Mouse (Mus musculus) heart, embryonic 14.5 days (tissue): Measurements from ENCODE around the gene Rps23. TPM values are rescaled to one million over a fixed set of nuclear protein-coding genes. Genes with fewer than 3 reads are reported as not detected.
"Not testable (repeated sequence)": the region's sequence is repeated elsewhere in the genome, so short reads cannot be mapped to it uniquely, and the experiment has no call there.

Experiments
- ATAC-seq: fragments of 200-750 bp; cut with Nextera tagmentation; 2 replicates; pipeline ENCODE4 v1.8.0; 2017; ENCODE audit warnings: low read depth, moderate TSS enrichment; ENCODE audit not compliant: insufficient number of reproducible peaks, insufficient read depth, low FRiP score
- H3K27ac ChIP-seq, 2 experiments: fragments of 200-500 bp in 1 of 2; fragments of 300-500 bp in 1 of 2; sonication (generic) in 1 of 2; replicated peaks in 1 of 2; 2 replicates each; pipeline ENCODE4 v1.5.1; 2012 to 2014; ENCODE audit warnings: low read depth in 2 of 2, low read length in 2 of 2, control low read depth in 1 of 2, mild to moderate bottlenecking in 1 of 2, mixed read lengths in 1 of 2; ENCODE audit not compliant: control insufficient read depth in 1 of 2, insufficient read depth in 1 of 2
- H3K27me3 ChIP-seq: fragments of 300-500 bp; sonication (generic); 2 replicates; pipeline ENCODE4 v1.6.1; 2014; ENCODE audit warnings: mild to moderate bottlenecking, low read length, control low read depth; ENCODE audit not compliant: control insufficient read depth, insufficient read depth
- H3K36me3 ChIP-seq: fragments of 300-500 bp; sonication (generic); 2 replicates; pipeline ENCODE4 v1.6.1; 2014; ENCODE audit warnings: mild to moderate bottlenecking, control low read depth, low read length, mixed read lengths; ENCODE audit not compliant: control insufficient read depth, insufficient read depth
- H3K4me1 ChIP-seq, 2 experiments: fragments of 200-500 bp in 1 of 2; fragments of 300-500 bp in 1 of 2; sonication (generic) in 1 of 2; 2 replicates each; pipeline ENCODE4 v1.6.1; 2012 to 2014; ENCODE audit warnings: low read length in 2 of 2, control low read depth in 1 of 2, mixed read lengths in 1 of 2; ENCODE audit not compliant: control insufficient read depth in 2 of 2, insufficient read depth in 2 of 2
- H3K4me2 ChIP-seq: fragments of 300-500 bp; sonication (generic); 2 replicates; pipeline ENCODE4 v1.6.1; 2014; ENCODE audit warnings: mild to moderate bottlenecking, low read length
- H3K4me3 ChIP-seq, 2 experiments: fragments of 200-500 bp in 1 of 2; fragments of 300-500 bp in 1 of 2; sonication (generic) in 1 of 2; 2 replicates each; pipeline ENCODE4 v1.5.1; 2012 to 2014; ENCODE audit warnings: low read length in 2 of 2, mild to moderate bottlenecking in 2 of 2, control low read depth in 1 of 2, low read depth in 1 of 2, moderate library complexity in 1 of 2; ENCODE audit not compliant: control insufficient read depth in 1 of 2, insufficient read depth in 1 of 2
- H3K9ac ChIP-seq: fragments of 300-500 bp; sonication (generic); 2 replicates; pipeline ENCODE4 v1.6.1; 2014; ENCODE audit warnings: mild to moderate bottlenecking, low read length
- H3K9me3 ChIP-seq: fragments of 300-500 bp; sonication (generic); 2 replicates; pipeline ENCODE4 v1.6.1; 2016; ENCODE audit warnings: low read length, control low read depth; ENCODE audit not compliant: control insufficient read depth
- WGBS: fragments of 180-500 bp; shearing (Covaris S2); extraction: QIAGEN DNeasy Blood & Tissue Kit; methylation state at CpG from one replicate; pipeline ENCODE4 v1.1.7; 2014; 5-methylcytosine and 5-hydroxymethylcytosine counted together
- polyA plus RNA-seq: library from polyadenylated mRNA; unstranded; fragments of >200 nt; fragmentation: Nextera tagmentation; extraction: Ambion mirVana; gene quantifications from 2 replicates; pipeline ENCODE4 v1.2.1, GENCODE M21; 2014

Gene Rps23
- polyA plus RNA-seq, 1 experiment from 2014 or later, result 182 TPM

DNA sequence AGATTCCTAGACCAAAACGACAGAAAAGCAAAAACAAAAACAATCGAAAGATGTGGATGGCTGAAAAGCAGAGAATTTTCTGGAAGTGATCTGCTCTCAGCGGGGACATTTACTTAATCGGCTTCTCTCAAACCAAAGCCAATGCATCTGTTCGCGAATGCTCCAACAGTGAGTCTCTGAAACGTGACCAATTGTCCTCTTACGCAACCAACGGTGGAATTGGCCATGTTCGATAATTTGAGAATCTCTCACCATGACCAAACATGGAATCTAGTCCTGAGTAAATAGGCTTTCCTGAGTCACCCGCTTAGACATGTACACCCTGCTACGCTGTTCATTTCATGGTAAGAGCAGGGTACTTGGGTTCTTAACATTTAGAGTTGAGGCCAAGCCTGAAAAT is 25.9 kb upstream of the Rps23 start:
- no peak for ATAC-seq
- Histone ChIP-seq H3K4me3 (no peak overlapping the region), H3K4me2 (no peak overlapping the region), H3K27me3 (no peaks in the 10 kb centered on the region), H3K9ac (no peak overlapping the region), H3K9me3 (peaks cover 4% of the 10 kb centered on the region; the same call in 1 of the 2 replicates), H3K4me1 (no peaks in the 10 kb centered on the region), H3K27ac (no peak overlapping the region), H3K36me3 (no peaks in the 10 kb centered on the region)
- 89% methylated on average over 12 of the region's 12 CpGs for WGBS

DNA sequence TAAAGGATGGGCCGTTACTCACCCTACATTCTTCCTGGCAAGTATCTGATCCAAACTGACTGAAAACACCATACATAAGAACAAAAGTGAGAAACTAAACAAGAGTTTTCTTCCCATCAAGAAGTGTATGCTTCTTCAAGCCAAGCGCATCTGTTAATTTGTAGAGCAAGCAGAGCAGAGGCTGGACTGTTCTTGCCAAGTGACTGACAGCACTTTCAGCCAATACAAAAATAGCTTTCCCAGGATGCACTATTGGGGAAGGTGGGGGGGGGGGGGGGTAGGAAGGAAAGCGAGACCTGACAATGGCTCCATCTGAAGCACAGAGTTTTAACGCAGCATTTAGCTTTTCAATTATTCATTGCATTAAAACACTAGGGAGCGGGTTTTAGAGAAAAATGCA is 17.6 kb upstream of the Rps23 start, which contains the start of gene Atp6ap1l:
Gene Atp6ap1l, minus strand, starts transcription at position 180 of the 400 bp plus-strand sequence.
- Histone ChIP-seq H3K36me3 (no peaks in the 10 kb centered on the region), H3K4me3 (no peak within 1 kb of the TSS), H3K9me3 (0 out of 2 replicates have a peak, but pooled peaks cover 3% of the 10 kb centered on the region), H3K4me1 (no peaks in the 10 kb centered on the region; a peak in 1 of 4 replicates), H3K4me2 (no peak within 1 kb of the TSS), H3K27ac (no peak within 1 kb of the TSS), H3K9ac (no peak within 1 kb of the TSS), H3K27me3 (no peaks in the 10 kb centered on the region)
- ATAC-seq, result no peak
- WGBS, result 93% methylated on average over 5 of the region's 5 CpGs

DNA sequence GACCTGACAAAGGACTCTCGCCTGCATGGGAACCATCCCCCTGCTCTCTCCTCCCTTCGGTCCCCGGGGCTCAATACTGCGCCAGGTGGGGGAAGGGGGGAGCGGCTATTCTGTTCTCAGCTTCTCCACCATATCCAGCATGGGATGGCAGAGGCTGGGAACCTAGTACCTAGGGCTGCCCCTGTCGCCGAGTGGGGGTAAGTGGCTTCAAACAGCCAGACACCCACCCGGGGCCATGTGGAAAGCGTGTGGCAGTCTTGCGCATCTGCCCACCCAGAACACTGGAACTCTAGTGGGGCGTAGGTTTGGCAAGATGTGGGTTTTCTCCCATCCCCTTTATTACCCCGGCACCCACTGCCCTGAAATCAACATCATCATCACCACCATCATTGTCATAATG is 15.4 kb upstream of the Rps23 start:
- H3K4me3 ChIP-seq, result no peak overlapping the region
- no peaks in the 10 kb centered on the region for H3K27me3 ChIP-seq
- no peak overlapping the region for H3K27ac ChIP-seq
- 0 out of 2 replicates have a peak, but pooled peaks cover 3% of the 10 kb centered on the region for H3K9me3 ChIP-seq
- no peak overlapping the region for H3K4me2 ChIP-seq
- H3K4me1 ChIP-seq, result no peaks in the 10 kb centered on the region; a peak in 1 of 4 replicates
- H3K9ac ChIP-seq, result no peak overlapping the region
- WGBS, result 89% methylated on average over 12 of the region's 12 CpGs
- no peak for ATAC-seq
- H3K36me3 ChIP-seq, result no peaks in the 10 kb centered on the region

DNA sequence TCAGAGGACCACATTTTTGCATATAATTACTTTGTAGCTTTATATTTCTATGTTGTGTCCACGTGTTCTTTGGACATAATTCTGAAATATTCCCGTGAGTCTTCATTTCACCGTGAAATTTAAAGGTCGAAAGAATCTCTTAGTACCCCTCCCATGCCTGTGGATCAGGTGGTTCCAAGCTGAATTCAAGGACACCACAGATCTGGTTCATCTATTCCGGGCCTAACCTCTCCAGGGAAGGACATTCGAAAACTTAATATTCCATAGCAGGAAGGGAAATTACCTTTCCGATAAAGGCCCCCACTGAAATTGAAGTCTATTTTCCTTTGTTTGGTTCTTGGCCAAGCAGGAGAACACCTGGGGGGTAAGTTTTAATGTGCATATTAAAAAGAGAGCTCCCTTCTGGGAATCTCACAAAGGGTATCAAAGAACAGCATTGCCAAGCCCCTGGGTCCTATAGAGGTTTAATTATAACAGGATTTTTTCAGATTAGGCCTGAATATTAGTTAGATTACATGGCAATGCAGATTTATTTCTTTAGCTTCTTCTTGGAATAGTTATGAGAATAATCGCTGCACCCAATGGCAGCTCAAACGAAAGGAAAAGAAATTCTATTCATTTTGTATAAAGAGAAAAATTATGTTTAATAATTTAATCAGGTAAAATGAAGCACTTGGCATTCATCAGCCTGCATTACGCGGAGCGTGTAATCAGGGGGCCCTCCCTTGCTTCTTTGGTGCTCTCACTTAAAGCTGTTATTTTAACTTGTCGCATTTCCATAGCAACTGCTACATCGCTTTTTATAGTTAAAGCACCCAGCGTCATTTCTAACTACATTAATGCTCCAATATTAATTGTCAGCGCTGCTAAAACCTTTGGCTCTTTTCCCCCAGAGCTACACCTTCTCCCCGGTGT is 9.7 kb upstream of the Rps23 start:
- no peak for ATAC-seq
- H3K4me2 ChIP-seq, result no peak overlapping the region
- 85% methylated on average over 17 of the region's 17 CpGs for WGBS
- no peaks in the 10 kb centered on the region for H3K4me1 ChIP-seq
- no peak overlapping the region for H3K27ac ChIP-seq
- no peaks in the 10 kb centered on the region for H3K27me3 ChIP-seq
- no peaks in the 10 kb centered on the region for H3K36me3 ChIP-seq
- H3K9me3 ChIP-seq, result no peaks in the 10 kb centered on the region
- H3K9ac ChIP-seq, result no peak overlapping the region
- H3K4me3 ChIP-seq, result no peak overlapping the region

DNA sequence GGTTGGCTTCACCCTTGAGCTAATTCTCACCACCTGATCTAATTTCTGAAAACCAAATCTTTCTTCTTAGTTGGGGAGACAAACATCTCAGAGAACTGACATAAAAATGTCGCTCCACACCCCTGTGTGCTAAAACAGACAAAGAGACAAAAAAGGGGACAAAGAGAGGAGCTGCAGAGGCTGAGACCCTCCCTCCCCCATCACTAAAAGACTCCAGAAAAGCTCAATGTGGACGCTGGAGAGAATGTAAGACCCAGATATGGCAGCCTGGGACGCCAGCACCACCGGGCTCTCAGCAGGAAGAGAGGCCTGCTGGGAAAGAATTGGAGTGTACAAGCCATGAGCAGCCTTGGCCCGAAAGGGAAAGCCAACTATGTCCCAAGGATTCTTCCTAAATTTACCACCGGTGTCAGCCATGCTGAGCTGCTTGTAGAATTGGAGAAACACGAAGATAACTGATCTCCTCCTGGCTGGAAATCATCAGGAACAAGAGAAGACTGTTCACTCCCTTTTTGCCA is 9.0 kb upstream of the Rps23 start:
- Histone ChIP-seq H3K36me3 (no peaks in the 10 kb centered on the region), H3K9me3 (no peaks in the 10 kb centered on the region), H3K4me3 (no peak overlapping the region), H3K27me3 (no peaks in the 10 kb centered on the region), H3K4me1 (no peaks in the 10 kb centered on the region), H3K9ac (no peak overlapping the region), H3K4me2 (no peak overlapping the region), H3K27ac (no peak overlapping the region)
- WGBS, result 51% methylated on average over 7 of the region's 7 CpGs
- ATAC-seq, result no peak

DNA sequence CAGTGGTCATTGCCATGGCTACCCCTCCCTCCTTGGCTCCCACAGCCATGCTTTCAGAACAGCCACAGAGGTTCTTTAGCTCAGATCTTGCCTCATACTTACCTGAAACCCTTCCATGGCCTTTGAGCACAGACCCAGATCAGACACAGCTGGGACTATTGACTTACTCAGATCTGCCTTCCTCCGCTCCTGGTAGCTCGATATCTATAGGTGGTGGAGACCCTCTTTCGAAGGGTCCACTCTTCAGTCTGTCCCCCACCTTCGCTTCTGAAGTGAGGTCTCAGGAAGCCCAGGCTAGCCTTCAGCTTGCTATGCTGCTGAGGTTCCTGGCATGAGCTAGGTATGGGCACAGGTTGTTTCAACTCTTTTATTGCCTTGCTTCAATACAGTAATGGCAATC is 8.0 kb upstream of the Rps23 start:
- 83% methylated on average over 4 of the region's 4 CpGs for WGBS

DNA sequence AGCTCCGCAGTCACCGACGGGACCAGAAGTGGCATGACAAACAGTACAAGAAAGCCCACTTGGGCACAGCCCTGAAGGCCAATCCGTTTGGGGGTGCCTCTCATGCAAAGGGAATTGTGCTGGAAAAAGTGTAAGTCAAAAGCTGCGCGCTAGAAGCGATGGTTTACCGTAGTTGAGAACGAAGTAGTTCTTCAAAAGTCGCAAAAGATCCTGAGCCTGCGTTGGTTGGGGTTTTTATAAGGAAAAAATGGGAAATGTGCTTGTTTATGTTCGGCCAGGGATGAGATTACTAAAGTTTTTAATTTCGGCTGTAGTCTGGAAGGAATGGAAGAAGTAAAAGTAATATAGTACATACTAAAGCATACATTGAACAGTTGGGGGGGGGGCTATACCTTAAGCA is 859 bp downstream of the Rps23 start:
- Histone ChIP-seq H3K9ac (peak overlapping the region; percentile 96), H3K27ac (peak overlapping the region; percentile 71 to 73), H3K4me2 (peak overlapping the region; percentile 83), H3K4me3 (peak overlapping the region; percentile 66 to 86), H3K36me3 (peaks cover 40% of the 10 kb centered on the region)
- WGBS, result under 1% methylated on average over 13 of the region's 13 CpGs
- H3K27me3 ChIP-seq, ATAC-seq, H3K4me1 ChIP-seq, H3K9me3 ChIP-seq: not testable (repeated sequence)

More for the DNA sequence above, 8.0 kb upstream of the Rps23 start:
- Histone ChIP-seq H3K27me3 (no peaks in the 10 kb centered on the region), H3K36me3 (no peaks in the 10 kb centered on the region), H3K4me2 (no peak overlapping the region), H3K4me3 (no peak overlapping the region), H3K4me1 (no peaks in the 10 kb centered on the region), H3K9me3 (no peaks in the 10 kb centered on the region), H3K27ac (no peak overlapping the region), H3K9ac (no peak overlapping the region)
- ATAC-seq, result no peak
